Mouse (Mus musculus): Measurements from ENCODE around the gene Zic1. TPM values are rescaled to one million over a fixed set of nuclear protein-coding genes. Genes with fewer than 3 reads are reported as not detected.
A peak's percentile ranks its signal among the peaks of the same experiment; 100 is the strongest.

The Zic1 gene
- 17.0 and 17.9 TPM in 2 replicates for polyA plus RNA-seq (2016; fragmentation: Nextera tagmentation; extraction: Ambion mirVana)

DNA sequence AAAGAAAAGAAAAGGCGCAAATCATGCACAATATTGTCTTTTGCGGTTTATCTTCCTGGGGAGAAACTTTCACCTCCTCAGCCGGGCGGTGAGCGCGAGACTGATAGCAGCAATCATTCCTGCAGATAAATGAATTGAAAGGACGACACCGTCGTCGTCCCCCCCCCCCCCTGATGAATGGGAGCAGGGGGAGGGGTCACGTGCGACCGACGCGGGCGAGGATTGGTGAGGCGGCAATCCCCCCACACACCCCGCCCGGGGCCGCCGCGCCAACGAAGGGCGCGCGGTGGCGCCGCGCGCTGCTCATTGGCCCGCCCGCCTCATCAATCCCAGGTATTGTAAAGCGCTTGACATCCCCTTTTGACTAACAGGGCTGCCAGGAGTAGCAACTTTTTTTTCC is at the start of gene Zic1:
Zic1 (minus strand) TSS at position 147 of the 400 bp plus-strand sequence.
- Histone ChIP-seq H3K4me2 (replicated peaks) (peak within 1 kb of the TSS; percentile 46), H3K4me3 (peak within 1 kb of the TSS; percentile 65), H3K9me3 (replicated peaks) (no peaks in the 10 kb centered on the region), H3K36me3 (no peaks in the 10 kb centered on the region), H3K27me3 (peaks cover 65% of the 10 kb centered on the region), H3K27ac (peak within 1 kb of the TSS; percentile 96), H3K4me1 (no peaks in the 10 kb centered on the region), H3K9ac (peak within 1 kb of the TSS; percentile 76)
- peak; percentile 85 for ATAC-seq (ENCODE audit: low FRiP score)
- under 1% methylated on average over 27 of the region's 33 CpGs for WGBS

DNA sequence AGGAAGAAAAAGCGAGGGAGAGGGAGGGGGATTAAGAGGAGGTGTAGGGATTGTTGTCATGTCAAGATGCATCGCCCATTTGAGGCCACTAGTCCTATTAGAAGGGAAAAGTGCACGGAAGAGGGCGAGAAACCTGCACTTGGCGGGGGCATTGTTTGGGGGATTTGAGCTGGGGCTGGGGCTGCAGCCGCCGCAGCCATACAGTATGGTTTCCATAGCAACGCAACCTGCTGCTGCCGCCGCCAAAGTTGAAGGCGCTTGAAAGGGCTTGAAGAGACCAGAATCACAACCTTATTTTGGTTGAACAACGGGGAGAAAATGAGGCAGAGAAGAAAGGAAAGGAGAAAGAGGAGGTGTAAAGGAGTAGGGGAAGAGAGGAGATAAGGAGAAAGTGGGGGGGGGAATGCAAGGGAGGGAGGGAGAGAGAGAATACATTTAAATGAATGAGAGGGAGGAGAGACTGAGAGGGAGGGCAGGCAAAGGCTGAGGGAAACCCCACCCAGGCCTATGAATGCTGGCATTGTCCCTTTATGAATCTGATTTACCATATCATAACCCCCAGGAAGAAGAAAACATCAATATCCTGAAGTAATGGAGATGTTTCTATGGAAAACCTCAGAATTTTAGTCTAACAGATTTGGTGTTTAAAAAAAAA is 48.5 kb upstream of the Zic1 start:
- Histone ChIP-seq H3K9ac (no peak overlapping the region), H3K36me3 (no peaks in the 10 kb centered on the region), H3K9me3 (replicated peaks) (no peaks in the 10 kb centered on the region), H3K4me2 (replicated peaks) (peak overlapping the region; percentile 40), H3K4me1 (peaks cover 12% of the 10 kb centered on the region; the same call in 1 of the 2 replicates), H3K27me3 (peaks cover 87% of the 10 kb centered on the region), H3K4me3 (peak overlapping the region; percentile 7; the same call in 1 of the 2 replicates), H3K27ac (peak overlapping the region; percentile 35; the same call in 1 of the 2 replicates)
- WGBS = under 1% methylated on average over 12 of the region's 12 CpGs
- peak; percentile 82 for ATAC-seq (ENCODE audit: low FRiP score)

DNA sequence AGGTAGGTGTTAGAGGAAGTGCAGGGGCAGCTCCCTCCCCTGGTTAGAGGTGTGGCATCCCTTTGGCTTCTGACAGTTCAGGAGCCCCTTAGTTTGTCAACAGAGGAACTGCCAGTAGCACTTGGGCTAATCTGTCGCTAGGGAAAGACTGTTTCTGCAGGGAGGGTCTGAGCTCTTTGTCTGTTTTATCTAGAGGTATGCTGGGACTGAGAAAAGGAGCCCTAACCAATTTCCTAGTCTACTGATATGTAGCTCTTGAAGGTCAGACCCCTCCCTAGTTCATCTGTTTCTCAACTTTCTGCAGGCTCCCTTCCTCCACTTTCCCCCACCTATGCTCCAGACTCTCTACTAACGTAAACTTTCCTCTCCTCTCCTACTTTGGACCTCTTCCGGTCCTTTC is 44.2 kb upstream of the Zic1 start:
- 0% methylated on average over 3 of the region's 3 CpGs for WGBS
- Histone ChIP-seq H3K27ac (no peak overlapping the region), H3K36me3 (no peaks in the 10 kb centered on the region), H3K4me2 (replicated peaks) (no peak overlapping the region; the same call in 1 of the 2 replicates), H3K9ac (no peak overlapping the region), H3K27me3 (peaks cover 78% of the 10 kb centered on the region), H3K4me3 (no peak overlapping the region), H3K4me1 (peaks cover 9% of the 10 kb centered on the region; the same call in 1 of the 2 replicates), H3K9me3 (replicated peaks) (no peaks in the 10 kb centered on the region)
- ATAC-seq (ENCODE audit: low FRiP score) = no peak

DNA sequence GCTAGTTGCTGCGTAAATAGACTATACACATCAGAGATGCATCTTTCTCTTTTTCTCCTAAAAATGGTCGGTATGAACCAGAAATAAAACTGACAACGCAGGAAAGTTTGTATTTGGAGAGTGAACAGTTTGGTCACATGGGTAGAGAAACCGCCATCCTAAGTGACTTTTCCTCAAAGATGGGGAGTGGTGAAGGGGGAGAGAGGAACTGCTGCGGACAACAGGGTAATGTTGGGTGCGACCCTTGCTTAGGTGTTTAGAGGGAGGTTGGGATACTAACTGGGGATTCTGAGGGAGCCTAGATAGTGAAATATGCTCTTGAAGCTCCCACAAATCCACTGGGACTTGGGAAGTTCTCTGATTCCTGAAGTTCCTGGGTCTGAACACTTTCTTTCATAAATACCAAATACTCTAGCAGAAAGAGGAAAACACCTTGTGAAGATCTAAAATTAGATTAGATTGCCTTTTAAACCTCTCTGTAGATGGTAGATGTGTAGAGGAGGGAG is 40.7 kb upstream of the Zic1 start:
- Histone ChIP-seq H3K27ac (no peak overlapping the region), H3K9ac (no peak overlapping the region), H3K27me3 (peaks cover 87% of the 10 kb centered on the region), H3K4me1 (0 out of 2 replicates have a peak, but pooled peaks cover 2% of the 10 kb centered on the region), H3K9me3 (replicated peaks) (no peaks in the 10 kb centered on the region), H3K4me2 (replicated peaks) (peak overlapping the region; percentile 47), H3K4me3 (peak overlapping the region; percentile 27), H3K36me3 (no peaks in the 10 kb centered on the region)
- no peak for ATAC-seq (ENCODE audit: low FRiP score)
- 2% methylated on average over 6 of the region's 6 CpGs for WGBS

DNA sequence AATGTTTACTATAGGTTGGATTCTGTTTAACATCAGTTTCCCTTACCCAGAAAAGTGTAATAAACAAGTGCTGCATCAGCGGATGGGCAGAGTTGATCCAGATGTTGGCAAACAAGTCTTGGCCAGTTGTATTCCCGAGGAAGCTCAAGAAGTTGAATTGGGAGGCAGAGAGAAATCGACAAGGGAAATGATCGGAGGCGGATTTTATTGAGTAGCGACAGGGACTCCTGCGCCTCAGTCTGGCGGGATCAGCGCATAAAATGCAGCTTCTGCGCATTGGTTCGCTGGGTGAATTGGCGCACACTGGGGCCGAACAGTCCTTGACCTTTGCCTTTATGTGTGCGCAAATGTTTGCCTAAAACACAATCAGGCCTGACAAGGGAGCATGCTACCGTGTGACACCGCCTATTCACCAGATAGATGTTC is 40.2 kb upstream of the Zic1 start:
- peak overlapping the region; percentile 27 for H3K4me3 ChIP-seq
- H3K4me1 ChIP-seq = 0 out of 2 replicates have a peak, but pooled peaks cover 2% of the 10 kb centered on the region
- peaks cover 87% of the 10 kb centered on the region for H3K27me3 ChIP-seq
- peak overlapping the region; percentile 47 for H3K4me2 ChIP-seq (replicated peaks)
- H3K27ac ChIP-seq = peak overlapping the region; percentile 57; the same call in 1 of the 2 replicates
- H3K9ac ChIP-seq = peak overlapping the region; percentile 38; the same call in 1 of the 2 replicates
- H3K36me3 ChIP-seq = no peaks in the 10 kb centered on the region
- peak; percentile 27; the same call in 1 of the 2 replicates for ATAC-seq (ENCODE audit: low FRiP score)
- no peaks in the 10 kb centered on the region for H3K9me3 ChIP-seq (replicated peaks)
- under 1% methylated on average over 16 of the region's 16 CpGs for WGBS

DNA sequence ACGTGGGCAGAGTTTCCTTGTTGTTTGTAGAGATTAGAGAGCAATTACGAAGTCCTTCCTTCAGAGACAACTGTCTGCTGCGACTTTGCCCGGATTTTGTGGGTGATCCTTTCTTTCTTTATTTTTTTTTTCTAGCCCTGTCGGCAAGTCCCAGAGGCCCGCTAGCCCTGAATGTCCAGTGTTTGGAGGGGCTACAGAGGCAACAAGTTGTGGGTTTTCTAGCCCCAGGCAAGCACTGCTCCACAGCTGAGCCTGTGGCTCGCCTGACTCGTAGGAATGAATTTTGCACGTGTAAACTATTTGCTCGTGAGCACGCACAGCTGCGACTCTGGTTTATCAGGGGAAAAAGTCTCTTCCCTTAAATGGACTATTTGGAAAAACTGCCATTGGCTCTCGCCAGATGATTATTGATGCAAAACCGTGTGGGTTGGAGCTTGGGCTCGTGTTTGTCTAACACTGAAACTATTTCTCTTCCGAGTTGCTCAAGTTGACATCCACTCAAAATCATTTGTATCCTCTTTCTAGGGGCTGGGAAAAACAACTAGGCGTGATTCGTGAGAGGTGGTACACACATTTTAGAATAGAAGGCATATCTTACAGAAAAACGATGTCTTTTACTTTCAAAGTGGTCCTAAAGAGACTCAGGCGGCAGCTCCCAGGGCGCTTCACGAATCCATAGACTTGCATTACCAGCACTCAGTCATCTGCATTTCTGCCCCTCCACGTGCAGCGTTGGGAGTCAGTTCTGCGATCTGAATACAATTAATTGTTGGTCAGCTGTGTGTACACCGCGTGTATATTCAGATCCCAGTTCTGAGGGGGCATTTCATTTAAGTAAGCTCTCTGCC is 39.5 kb upstream of the Zic1 start:
- peak overlapping the region; percentile 27 for H3K4me3 ChIP-seq
- H3K4me1 ChIP-seq = 0 out of 2 replicates have a peak, but pooled peaks cover 2% of the 10 kb centered on the region
- H3K4me2 ChIP-seq (replicated peaks) = peak overlapping the region; percentile 47
- H3K36me3 ChIP-seq = no peaks in the 10 kb centered on the region
- H3K9ac ChIP-seq = peak overlapping the region; percentile 38; the same call in 1 of the 2 replicates
- WGBS = under 1% methylated on average over 27 of the region's 27 CpGs
- H3K27me3 ChIP-seq = peaks cover 87% of the 10 kb centered on the region
- peak; percentile 28; the same call in 1 of the 2 replicates for ATAC-seq (ENCODE audit: low FRiP score)
- H3K27ac ChIP-seq = peak overlapping the region; percentile 57
- H3K9me3 ChIP-seq (replicated peaks) = no peaks in the 10 kb centered on the region

DNA sequence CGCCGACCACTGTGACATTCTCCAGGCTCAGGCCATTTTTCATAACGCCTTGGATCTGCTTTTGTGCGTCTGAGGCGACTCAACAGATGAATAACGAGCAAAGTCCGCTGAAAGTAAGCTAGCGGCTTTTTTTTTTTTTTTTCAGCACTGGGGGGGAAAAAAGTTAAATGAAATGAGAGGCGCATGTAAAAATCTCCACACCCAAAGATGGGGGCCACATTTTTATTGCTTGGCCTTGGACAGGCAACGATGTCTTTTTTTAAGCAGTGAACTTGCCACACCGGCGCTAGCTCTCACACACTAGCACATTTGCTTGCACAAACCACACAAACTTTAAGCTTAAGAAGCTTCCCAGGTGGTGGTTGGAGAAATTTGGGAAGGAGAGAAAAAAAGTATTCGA is 38.6 kb upstream of the Zic1 start:
- H3K9ac ChIP-seq = 0 out of 2 replicates have a peak overlapping the region, but pooled peaks have one; percentile 38
- WGBS = 2% methylated on average over 13 of the region's 13 CpGs

DNA sequence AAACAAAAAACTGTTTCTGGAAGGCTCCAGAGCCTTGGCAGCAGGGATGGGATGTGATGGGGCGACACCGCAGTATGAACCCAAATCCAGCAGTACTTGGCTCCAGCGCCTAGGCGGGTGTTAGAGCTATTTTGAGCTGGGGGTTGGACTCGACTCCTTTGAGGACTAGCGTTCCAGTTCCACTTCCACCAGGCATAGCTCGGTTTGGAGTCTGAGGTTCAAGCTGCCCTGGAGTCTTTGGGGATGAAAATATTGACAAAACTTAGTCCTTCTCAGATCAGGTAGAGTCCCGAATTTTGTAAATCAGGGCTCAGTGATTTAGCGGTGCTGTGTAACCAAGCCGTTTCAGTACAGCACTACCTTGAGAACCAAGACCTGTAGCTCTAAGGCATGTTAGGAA is 35.9 kb upstream of the Zic1 start:
- ATAC-seq (ENCODE audit: low FRiP score) = no peak

More for the DNA sequence above, 38.6 kb upstream of the Zic1 start:
- no peaks in the 10 kb centered on the region for H3K4me1 ChIP-seq
- peaks cover 87% of the 10 kb centered on the region for H3K27me3 ChIP-seq
- ATAC-seq (ENCODE audit: low FRiP score) = no peak
- no peak overlapping the region for H3K27ac ChIP-seq
- H3K36me3 ChIP-seq = no peaks in the 10 kb centered on the region
- H3K4me2 ChIP-seq (replicated peaks) = 0 out of 2 replicates have a peak overlapping the region, but pooled peaks have one; percentile 19
- H3K4me3 ChIP-seq = no peak overlapping the region
- no peaks in the 10 kb centered on the region for H3K9me3 ChIP-seq (replicated peaks)

DNA sequence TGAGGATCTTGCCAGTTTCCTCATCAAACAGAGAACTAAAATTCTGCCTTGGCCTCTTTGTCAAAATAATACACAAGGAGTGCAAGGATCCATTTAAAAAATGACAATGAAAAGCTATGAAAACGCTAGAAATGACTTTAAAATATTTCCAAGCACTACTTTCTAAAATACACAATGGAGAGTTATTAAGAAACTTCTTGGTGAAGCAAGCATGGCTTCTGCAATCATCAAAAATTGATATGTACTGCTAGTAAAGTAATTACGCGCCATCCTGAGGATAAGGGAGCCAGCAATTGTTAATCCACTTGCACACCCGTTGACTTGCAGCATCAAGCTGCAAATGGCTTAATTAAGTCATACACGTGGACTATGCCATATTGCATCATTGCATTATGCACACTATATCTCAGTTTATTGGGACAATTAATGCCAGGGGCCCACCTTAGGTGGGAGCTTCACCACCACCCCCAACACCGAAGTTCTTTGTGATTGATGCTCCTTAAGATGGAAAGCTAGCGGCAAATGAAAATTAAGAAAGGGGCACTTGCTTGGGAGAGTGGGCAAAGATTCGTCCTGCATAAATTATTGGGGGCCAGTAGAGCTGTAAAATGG is 35.0 kb upstream of the Zic1 start:
- H3K27ac ChIP-seq = no peak overlapping the region
- no peak for ATAC-seq (ENCODE audit: low FRiP score)

More for the DNA sequence above, 35.9 kb upstream of the Zic1 start:
- H3K4me2 ChIP-seq (replicated peaks) = no peak overlapping the region
- H3K9me3 ChIP-seq (replicated peaks) = no peaks in the 10 kb centered on the region
- no peaks in the 10 kb centered on the region for H3K36me3 ChIP-seq
- H3K27me3 ChIP-seq = peaks cover 95% of the 10 kb centered on the region
- no peaks in the 10 kb centered on the region for H3K4me1 ChIP-seq
- no peak overlapping the region for H3K9ac ChIP-seq
- 4% methylated on average over 10 of the region's 10 CpGs for WGBS
- H3K4me3 ChIP-seq = no peak overlapping the region
- no peak overlapping the region for H3K27ac ChIP-seq

DNA sequence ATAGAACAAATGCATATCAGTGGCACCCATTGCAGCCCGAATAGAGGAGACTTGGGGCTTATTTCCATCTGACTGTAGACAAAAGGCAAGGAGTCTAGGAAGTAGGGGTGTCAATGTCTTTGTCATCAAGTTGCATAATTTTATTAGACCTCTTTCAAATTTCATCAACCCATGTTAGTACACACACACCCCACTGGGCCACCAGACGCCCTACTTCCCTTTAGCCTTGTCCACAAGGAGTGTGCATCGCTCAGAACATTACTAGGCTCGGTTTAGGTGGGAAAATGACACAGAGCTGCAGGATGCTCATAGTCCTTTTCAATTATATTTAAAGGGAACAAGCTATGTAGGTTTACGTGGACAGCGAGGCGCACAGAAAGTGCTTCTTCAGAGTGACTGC is 34.4 kb upstream of the Zic1 start:
- H3K9ac ChIP-seq = no peak overlapping the region
- no peaks in the 10 kb centered on the region for H3K4me1 ChIP-seq
- no peak overlapping the region for H3K27ac ChIP-seq
- peaks cover 94% of the 10 kb centered on the region for H3K27me3 ChIP-seq
- no peak overlapping the region for H3K4me2 ChIP-seq (replicated peaks)
- no peaks in the 10 kb centered on the region for H3K36me3 ChIP-seq
- 16% methylated on average over 7 of the region's 7 CpGs for WGBS
- no peaks in the 10 kb centered on the region for H3K9me3 ChIP-seq (replicated peaks)
- no peak for ATAC-seq (ENCODE audit: low FRiP score)
- no peak overlapping the region for H3K4me3 ChIP-seq

More for the DNA sequence above, 35.0 kb upstream of the Zic1 start:
- H3K4me3 ChIP-seq = no peak overlapping the region
- no peaks in the 10 kb centered on the region for H3K4me1 ChIP-seq
- 12% methylated on average over 8 of the region's 8 CpGs for WGBS
- no peaks in the 10 kb centered on the region for H3K9me3 ChIP-seq (replicated peaks)
- peaks cover 94% of the 10 kb centered on the region for H3K27me3 ChIP-seq
- H3K9ac ChIP-seq = no peak overlapping the region
- H3K36me3 ChIP-seq = no peaks in the 10 kb centered on the region
- no peak overlapping the region for H3K4me2 ChIP-seq (replicated peaks)

DNA sequence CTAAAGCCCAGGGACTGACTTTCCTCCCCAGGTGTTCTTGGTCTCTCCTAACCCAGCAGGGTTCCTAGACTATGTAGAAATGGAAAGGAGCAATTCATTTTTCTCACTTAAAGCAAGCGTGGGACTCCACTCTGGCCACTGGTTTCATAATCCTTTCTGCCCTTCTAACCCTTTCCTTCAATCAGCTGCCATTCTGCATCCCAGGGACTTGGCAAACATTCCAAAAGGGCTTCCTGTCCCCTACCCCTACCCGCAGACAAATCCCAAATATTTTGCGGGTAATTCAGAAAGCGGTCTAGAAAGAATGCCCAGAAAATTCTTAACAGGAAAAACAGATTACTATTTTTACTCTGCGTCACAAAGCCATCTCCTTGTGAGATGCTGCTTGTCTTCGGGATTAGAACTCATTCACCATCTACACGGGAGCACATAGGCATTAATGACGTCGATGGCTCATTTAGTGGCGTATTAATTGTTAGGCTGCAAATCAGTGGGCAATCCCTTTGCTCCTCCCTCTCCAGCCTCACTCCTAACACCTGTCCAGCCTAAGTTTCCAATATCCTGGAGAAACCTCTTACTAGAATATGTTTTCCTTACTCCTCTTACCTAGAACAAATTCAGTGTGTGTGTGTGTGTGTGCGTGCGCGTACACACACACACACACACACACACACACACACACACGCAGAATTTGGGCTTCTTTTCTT is 29.6 kb upstream of the Zic1 start:
- H3K36me3 ChIP-seq = no peaks in the 10 kb centered on the region
- no peak overlapping the region for H3K4me3 ChIP-seq
- no peak overlapping the region for H3K4me2 ChIP-seq (replicated peaks)
- no peak for ATAC-seq (ENCODE audit: low FRiP score)
- no peak overlapping the region for H3K9ac ChIP-seq
- H3K9me3 ChIP-seq (replicated peaks) = no peaks in the 10 kb centered on the region
- H3K4me1 ChIP-seq = peaks cover 5% of the 10 kb centered on the region; the same call in 1 of the 2 replicates
- 5% methylated on average over 14 of the region's 14 CpGs for WGBS
- H3K27me3 ChIP-seq = peaks cover 95% of the 10 kb centered on the region
- H3K27ac ChIP-seq = no peak overlapping the region

Data from hindbrain, embryonic 12.5 days (tissue).